Mouse (Mus musculus) c-Kit-positive CD71-negative TER-119-negative erythroid progenitor cells, embryonic 14.5 days (primary cell): Measurements from ENCODE around the gene Igf1r.
A peak's percentile ranks its signal among the peaks of the same experiment; 100 is the strongest.

Experiments
- DNase-seq: peaks from one replicate; pipeline ENCODE4 v3.0.0-alpha.2; 2013; ENCODE audit warnings: low read depth

Gene Igf1r

DNA sequence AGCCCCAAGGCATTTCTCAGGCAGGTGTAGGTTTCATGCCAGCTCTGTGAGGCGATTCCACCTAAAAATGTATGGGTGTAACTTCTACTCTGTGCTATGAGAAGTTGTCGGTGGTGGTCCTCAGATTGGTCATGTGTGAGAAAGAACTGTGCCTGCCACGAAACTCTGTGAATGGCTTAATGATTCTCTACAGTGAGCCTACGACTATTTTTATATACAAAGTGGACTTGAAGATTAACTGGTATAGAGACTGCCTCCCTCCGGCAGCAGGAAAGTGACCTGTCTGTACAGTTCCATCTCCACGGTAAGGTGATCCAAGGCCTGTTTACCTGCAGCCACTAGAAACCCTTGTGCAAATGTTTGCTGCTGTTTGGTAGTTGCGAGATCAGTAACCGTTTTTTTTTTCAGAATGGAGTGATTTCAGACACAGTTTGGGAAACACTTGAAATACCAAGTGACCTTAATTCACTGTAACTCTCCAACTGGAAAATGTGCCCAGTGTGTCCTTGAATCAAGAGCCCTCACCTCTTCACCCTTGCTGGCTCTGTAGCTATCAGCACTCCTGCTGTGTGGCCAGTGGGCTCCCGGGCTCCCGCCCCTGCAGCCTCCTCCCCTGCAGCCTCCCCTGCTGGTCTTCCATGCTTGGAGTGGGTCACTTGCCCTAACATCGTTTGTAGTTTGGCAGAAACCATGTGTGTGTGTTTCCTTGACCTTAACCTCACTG lies 127.7 kb downstream of the Igf1r start:
- no peak for DNase-seq

DNA sequence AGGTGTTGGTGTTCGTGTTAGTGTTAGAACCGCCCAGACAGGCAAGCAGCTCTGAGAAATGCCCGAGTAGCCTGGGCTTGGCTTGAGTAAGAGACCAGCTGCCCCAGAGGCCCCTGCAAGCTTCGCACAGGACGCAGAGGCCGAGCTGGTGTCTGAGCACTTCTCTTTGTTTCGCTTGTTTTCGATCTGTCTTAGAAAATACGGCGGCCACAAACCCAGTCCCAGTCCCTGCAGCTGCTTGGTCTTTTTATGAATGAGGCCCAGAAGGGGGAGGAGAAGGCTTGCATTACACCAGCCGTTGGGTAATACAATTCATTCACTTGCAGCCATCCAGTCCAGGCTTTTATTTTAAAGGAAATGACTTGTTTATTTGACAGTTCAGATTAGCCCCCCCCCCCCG lies 132.7 kb downstream of the Igf1r start:
- peak; percentile 43 for DNase-seq

- no peak for DNase-seq
Observed at GRCm38 (mm10) chr7:68085870-68086341, 133.3 kb downstream of the Igf1r start.

GRCm38 (mm10) chr7:68087496-68087895 lies 134.9 kb downstream of the Igf1r start:
- DNase-seq, result no peak

- no peak for DNase-seq
Observed at GRCm38 (mm10) chr7:68088825-68089224, 136.2 kb downstream of the Igf1r start.

GRCm38 (mm10) chr7:68089725-68090124 lies 137.1 kb downstream of the Igf1r start:
- no peak for DNase-seq

GRCm38 (mm10) chr7:68090576-68090975 lies 137.9 kb downstream of the Igf1r start:
- DNase-seq, result no peak

DNA sequence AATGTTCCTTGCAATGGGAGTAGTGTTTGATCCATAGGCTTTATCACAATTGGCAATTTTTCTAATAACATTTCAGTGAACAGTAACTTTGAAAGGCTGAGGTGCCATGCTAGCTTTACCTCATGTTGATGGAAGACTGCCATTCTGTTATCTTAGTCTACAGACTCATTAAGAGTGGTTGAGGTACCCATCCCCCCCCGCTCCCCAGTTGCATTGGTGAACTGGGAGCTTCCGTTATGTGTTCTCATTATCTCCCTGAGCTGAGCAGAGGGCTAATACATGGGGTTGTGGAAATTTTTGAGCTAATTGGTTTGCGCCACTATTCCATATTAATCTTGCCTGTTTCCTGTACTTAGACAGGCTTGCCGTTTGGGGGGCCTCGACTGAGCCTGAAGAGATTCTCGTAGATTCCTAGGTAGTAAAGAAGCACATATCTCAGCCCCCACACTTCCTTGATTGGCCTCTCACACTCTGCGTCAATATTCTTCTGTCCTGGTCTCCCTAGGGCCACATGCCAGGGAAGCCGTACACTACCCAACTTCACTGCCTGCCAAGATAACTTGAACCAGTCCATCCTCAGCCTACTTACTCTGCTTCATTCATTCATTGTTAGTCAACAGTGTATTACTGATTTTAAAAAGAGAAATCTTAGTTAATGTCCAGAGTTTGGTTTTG lies 139.8 kb downstream of the Igf1r start:
- DNase-seq, result no peak

DNA sequence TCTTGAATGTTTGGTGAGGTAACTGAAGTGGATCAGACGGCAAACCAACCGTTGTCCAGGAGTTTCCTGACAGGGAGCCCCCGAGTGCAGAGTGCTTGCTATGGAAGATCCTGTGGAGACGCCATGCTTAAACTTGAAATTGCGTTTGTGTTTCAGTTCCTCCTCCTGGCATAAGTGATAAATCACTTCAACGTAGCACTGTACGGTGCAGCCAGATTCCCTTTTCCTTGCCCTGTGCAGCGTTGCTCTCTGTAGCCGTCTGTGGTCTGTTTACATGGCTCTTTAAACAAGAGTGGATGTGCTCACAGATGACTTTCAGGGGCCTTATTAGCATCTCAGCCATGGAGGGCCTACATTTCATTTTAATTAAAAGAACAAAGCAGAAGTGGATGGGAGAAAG lies 141.2 kb downstream of the Igf1r start:
- DNase-seq, result no peak

- DNase-seq, result no peak
Observed at GRCm38 (mm10) chr7:68095574-68095973, 142.9 kb downstream of the Igf1r start.

GRCm38 (mm10) chr7:68096411-68096810 lies 143.8 kb downstream of the Igf1r start:
- DNase-seq, result no peak

DNA sequence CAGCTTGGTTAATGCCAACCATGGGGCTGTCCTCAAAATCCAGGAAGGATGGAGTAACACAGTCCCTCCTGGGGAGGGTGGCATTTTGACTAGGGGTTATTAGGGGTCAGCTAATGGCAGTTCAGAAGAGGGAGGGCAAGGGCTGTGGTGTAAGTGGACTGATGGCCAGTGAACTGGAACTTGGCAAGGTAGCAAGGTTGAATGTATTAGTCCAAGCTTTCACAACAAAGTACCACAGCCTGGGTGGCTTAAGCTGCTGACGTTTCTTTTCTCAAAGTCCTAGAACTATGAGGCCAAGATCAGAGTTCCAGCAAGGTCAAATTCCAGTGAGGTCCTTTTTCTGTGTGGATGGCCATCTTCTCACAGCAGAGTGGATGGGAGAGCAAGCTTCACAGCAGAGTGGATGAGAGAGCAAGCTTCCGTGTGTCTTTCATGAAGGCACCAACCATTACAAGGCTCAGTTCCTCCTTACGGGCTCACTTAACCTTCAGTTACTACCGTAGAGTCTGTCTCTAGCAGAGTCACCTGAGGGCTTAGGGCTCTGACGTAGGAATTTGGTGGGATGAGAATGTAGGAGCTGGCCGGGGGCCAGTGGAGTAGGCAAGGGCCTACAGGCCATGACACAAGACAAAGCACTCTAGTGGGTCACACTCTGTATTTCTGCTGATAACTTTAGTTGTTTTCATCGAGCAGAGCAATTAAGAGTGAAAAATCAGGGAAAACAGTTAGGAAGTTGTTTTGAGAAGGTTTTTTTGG lies 144.6 kb downstream of the Igf1r start:
- DNase-seq, result no peak

- no peak for DNase-seq
Observed at GRCm38 (mm10) chr7:68098098-68098497, 145.5 kb downstream of the Igf1r start.

GRCm38 (mm10) chr7:68100388-68100787 lies 147.8 kb downstream of the Igf1r start:
- DNase-seq, result no peak

GRCm38 (mm10) chr7:68102456-68103177 lies 150.0 kb downstream of the Igf1r start:
- no peak for DNase-seq

DNA sequence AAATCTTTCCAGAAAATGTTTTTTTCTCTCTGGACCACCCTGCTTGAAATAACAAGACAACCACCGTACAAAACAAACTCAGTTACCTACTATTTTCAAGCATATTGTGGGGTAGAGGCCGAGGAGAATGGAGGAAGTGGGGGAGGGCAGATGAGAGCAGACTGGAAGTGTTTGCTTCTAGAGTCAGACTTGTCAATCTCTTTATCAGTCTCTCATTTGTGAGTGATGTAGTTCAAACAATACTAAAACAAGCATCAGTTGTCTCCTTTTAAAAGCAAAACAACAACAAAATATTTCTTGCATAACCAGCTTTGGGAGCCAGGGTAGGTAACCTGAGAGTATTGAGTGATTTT lies 150.5 kb downstream of the Igf1r start:
- no peak for DNase-seq

GRCm38 (mm10) chr7:68111532-68111931 lies 158.9 kb downstream of the Igf1r start:
- no peak for DNase-seq

- DNase-seq, result no peak
Observed at GRCm38 (mm10) chr7:68112582-68112981, 160.0 kb downstream of the Igf1r start.

GRCm38 (mm10) chr7:68114364-68114763 lies 161.7 kb downstream of the Igf1r start:
- no peak for DNase-seq

- DNase-seq, result no peak
Observed at GRCm38 (mm10) chr7:68114983-68115715, 162.5 kb downstream of the Igf1r start.

- DNase-seq, result no peak
Observed at GRCm38 (mm10) chr7:68117567-68117966, 164.9 kb downstream of the Igf1r start.

DNA sequence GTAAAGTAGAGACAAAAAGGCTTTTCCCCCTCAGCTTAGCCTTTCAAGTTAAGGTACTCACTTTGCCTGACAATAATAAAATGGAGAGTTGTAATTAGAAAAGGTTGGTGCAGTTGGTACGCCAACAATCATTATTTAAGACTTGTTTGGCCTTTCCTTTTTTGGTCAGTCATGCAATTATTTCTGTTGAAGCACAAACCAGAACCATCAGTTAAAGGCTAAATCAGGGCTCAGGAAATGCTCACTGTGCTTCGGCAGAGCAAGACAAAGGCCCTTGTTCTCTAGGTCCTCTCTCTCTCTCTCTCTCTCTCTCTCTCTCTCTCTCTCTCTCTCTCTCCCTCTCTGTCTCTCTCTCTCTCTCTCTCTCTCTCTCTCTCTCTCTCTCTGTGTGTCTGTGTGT lies 165.4 kb downstream of the Igf1r start:
- no peak for DNase-seq
